ENCODE assay signal across 10 mouse cellular contexts in the genomic region with DNA sequence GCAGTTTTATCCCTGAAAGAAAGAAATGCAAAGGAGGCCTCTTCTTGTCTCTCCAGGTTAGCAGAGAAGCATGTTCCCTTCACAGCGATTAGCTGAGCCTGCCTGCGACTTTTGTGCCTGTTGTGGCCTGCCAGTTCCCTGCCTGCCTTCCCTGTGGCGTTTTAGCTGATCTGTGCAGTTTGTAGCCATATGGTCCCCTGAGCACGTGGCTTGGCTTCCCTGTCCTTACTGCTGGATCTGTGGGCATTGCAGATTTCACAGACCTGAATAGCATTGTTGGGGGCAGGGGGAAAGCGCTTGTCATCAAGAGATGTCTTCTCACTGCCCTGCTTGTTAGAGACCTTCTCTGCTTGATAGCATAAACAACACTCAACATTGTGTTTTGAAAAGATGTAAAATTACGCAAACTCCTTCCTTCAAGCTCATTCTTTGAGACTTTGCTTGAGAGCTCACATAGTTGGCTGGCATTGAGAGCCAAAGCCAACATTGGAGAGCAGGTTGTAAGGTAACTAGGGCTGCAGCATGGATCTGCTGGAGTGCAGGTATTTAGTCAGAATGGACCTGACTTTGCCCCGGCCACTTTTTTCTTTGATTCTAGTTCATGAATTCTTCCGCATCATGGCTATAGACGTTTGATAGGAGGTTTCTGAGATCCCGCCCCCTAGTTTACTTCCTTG.
A peak's percentile ranks its signal among the peaks of the same experiment; 100 is the strongest.
DNase-seq lines count a peak whose midpoint lies in the region.
"Had no signal": no experiment of that assay in that cellular context is flagged by ENCODE, and none has a peak within 500 bp of the region (broad histone marks: within the 10 kb centered on the region; RNA-seq: fewer than 3 reads in every experiment).

No protein-coding gene starts in this region.

- no peaks in the 10 kb centered on the region for H3K9me3 ChIP-seq in hindbrain, embryonic 10.5 days

- H3K4me3 ChIP-seq in hindbrain, embryonic 10.5 days, result no peak overlapping the region

- no peaks in the 10 kb centered on the region for H3K27me3 ChIP-seq in hindbrain, embryonic 10.5 days (ENCODE audit: insufficient read depth, poor library complexity, severe bottlenecking)

- 70% methylated on average over 10 of the region's 10 CpGs for WGBS in hindbrain, embryonic 10.5 days

- peak; percentile 10 to 23 for DNase-seq in lung, adult 18-20 months
- DNase-seq in lung, postnatal 4 days, result no peak
- peak; percentile 20 for DNase-seq in hindbrain, embryonic 10.5 days (ENCODE audit: low spot score)
- DNase-seq in mesoderm, embryonic 11.5 days (ENCODE audit: low read depth, low spot score), result peak; percentile 21
- peak; percentile 25 for DNase-seq in right cerebral cortex, postnatal 4 days
- DNase-seq in adrenal gland, postnatal 4 days (ENCODE audit: low spot score in 2 of 2), result no peak
- DNase-seq in gastrocnemius, postnatal 4 days (ENCODE audit: low spot score in 2 of 2), result no peak
- DNase-seq in gastrocnemius, adult 18-20 months (ENCODE audit: low spot score), result no peak
- DNase-seq: heart, postnatal 10 days; lung, embryonic 14.5 days had no signal

- H3K36me3 ChIP-seq in hindbrain, embryonic 10.5 days, result peaks cover 25% of the 10 kb centered on the region; the same call in 1 of the 2 replicates

- peaks cover 15% of the 10 kb centered on the region for H3K4me1 ChIP-seq in hindbrain, embryonic 10.5 days (replicated peaks)

- H3K27ac ChIP-seq in hindbrain, embryonic 10.5 days, result peak overlapping the region; percentile 37; the same call in 1 of the 2 replicates

Comparison
In these comparisons a context has a peak if more than half of its experiments do, and no peak if none do; other contexts are left out.
1. DNase-seq: peak in lung, adult 18-20 months (2 of 2), hindbrain, embryonic 10.5 days (single experiment), mesoderm, embryonic 11.5 days (single experiment) and right cerebral cortex, postnatal 4 days (single experiment); none in lung, postnatal 4 days (0 of 2), adrenal gland, postnatal 4 days (0 of 2), gastrocnemius, postnatal 4 days (0 of 2) and gastrocnemius, adult 18-20 months (single experiment).